Mouse (Mus musculus) embryo, embryonic 11 days (tissue): Measurements from ENCODE around the gene Miox.

Experiments
- DNase-seq: peaks from one replicate; pipeline ENCODE4 v3.0.0-alpha.2; 2015

The Miox gene

GRCm38 (mm10) chr15:89334271-89334670 lies at the start of gene Miox:
Miox (plus strand) TSS chr15:89334398.
- no peak for DNase-seq

GRCm38 (mm10) chr15:89285004-89285403 lies 49.2 kb upstream of the Miox start:
- no peak for DNase-seq

- no peak for DNase-seq
Observed at GRCm38 (mm10) chr15:89285478-89285877, 48.7 kb upstream of the Miox start.

- DNase-seq = no peak
Observed at GRCm38 (mm10) chr15:89286114-89286513, 48.1 kb upstream of the Miox start.

GRCm38 (mm10) chr15:89286582-89286981 lies 47.6 kb upstream of the Miox start:
- DNase-seq = no peak

- no peak for DNase-seq
Observed at GRCm38 (mm10) chr15:89288227-89288767, 45.9 kb upstream of the Miox start.

- no peak for DNase-seq
Observed at GRCm38 (mm10) chr15:89289455-89289854, 44.7 kb upstream of the Miox start.

- no peak for DNase-seq
Observed at GRCm38 (mm10) chr15:89291521-89291920, 42.7 kb upstream of the Miox start.

GRCm38 (mm10) chr15:89292795-89293194 lies 41.4 kb upstream of the Miox start:
- no peak for DNase-seq

- DNase-seq = no peak
Observed at GRCm38 (mm10) chr15:89293778-89294177, 40.4 kb upstream of the Miox start.

- no peak for DNase-seq
Observed at GRCm38 (mm10) chr15:89295580-89296165, 38.5 kb upstream of the Miox start.

GRCm38 (mm10) chr15:89296465-89296864 lies 37.7 kb upstream of the Miox start:
- no peak for DNase-seq

GRCm38 (mm10) chr15:89297695-89298094 lies 36.5 kb upstream of the Miox start:
- no peak for DNase-seq

GRCm38 (mm10) chr15:89300180-89300579 lies 34.0 kb upstream of the Miox start:
- no peak for DNase-seq

- no peak for DNase-seq
Observed at GRCm38 (mm10) chr15:89300600-89300999, 33.6 kb upstream of the Miox start.

- DNase-seq = no peak
Observed at GRCm38 (mm10) chr15:89305966-89306365, 28.2 kb upstream of the Miox start.

GRCm38 (mm10) chr15:89307461-89307860 lies 26.7 kb upstream of the Miox start:
- DNase-seq = no peak

- DNase-seq = no peak
Observed at GRCm38 (mm10) chr15:89308406-89309139, 25.6 kb upstream of the Miox start.

- DNase-seq = no peak
Observed at GRCm38 (mm10) chr15:89309962-89310498, 24.2 kb upstream of the Miox start.

GRCm38 (mm10) chr15:89313359-89313758 lies 20.8 kb upstream of the Miox start:
- DNase-seq = no peak

GRCm38 (mm10) chr15:89314107-89314506 lies 20.1 kb upstream of the Miox start:
- no peak for DNase-seq

GRCm38 (mm10) chr15:89314511-89315189 lies 19.5 kb upstream of the Miox start:
- peak; percentile 49 for DNase-seq

GRCm38 (mm10) chr15:89315190-89315731 lies 18.9 kb upstream of the Miox start, which contains the start of gene Sbf1:
Sbf1 (minus strand) TSS chr15:89315311.
- peak; percentile 98 for DNase-seq
